Mouse (Mus musculus) hindbrain, embryonic 11.5 days (tissue): Measurements from ENCODE around the gene Dnmt3b. TPM values are rescaled to one million over a fixed set of nuclear protein-coding genes. Genes with fewer than 3 reads are reported as not detected.
"Not testable (repeated sequence)": the region's sequence is repeated elsewhere in the genome, so short reads cannot be mapped to it uniquely, and the experiment has no call there.

Source experiments
- ATAC-seq: fragments of 200-750 bp; cut with Nextera tagmentation; 2 replicates; pipeline ENCODE4 v1.8.0; 2017; ENCODE audit warnings: mild to moderate bottlenecking, moderate TSS enrichment, moderate library complexity; ENCODE audit not compliant: low FRiP score
- DNase-seq: peaks from one replicate; pipeline ENCODE4 v3.0.0-alpha.2; 2015; ENCODE audit warnings: low spot score
- H3K27ac ChIP-seq: fragments of 300-500 bp; sonication (generic); 2 replicates; pipeline ENCODE4 v1.5.1; 2014; ENCODE audit warnings: mild to moderate bottlenecking, low read depth, low read length
- H3K27me3 ChIP-seq: fragments of 300-500 bp; sonication (generic); 2 replicates; pipeline ENCODE4 v1.6.1; 2014; ENCODE audit warnings: mild to moderate bottlenecking, low read length, moderate library complexity, mixed read lengths; ENCODE audit not compliant: control insufficient read depth, insufficient read depth
- H3K36me3 ChIP-seq: fragments of 300-500 bp; sonication (generic); 2 replicates; pipeline ENCODE4 v1.6.1; 2014; ENCODE audit warnings: mild to moderate bottlenecking, low read length, moderate library complexity, mixed read lengths; ENCODE audit not compliant: control insufficient read depth, insufficient read depth
- H3K4me1 ChIP-seq: fragments of 300-500 bp; sonication (generic); replicated peaks from 2 replicates; pipeline ENCODE4 v1.6.1; 2014; ENCODE audit warnings: low read length, mixed read lengths; ENCODE audit not compliant: control insufficient read depth, insufficient read depth
- H3K4me2 ChIP-seq: fragments of 300-500 bp; sonication (generic); replicated peaks from 2 replicates; pipeline ENCODE4 v1.6.1; 2014; ENCODE audit warnings: mild to moderate bottlenecking, low read depth, low read length
- H3K4me3 ChIP-seq: fragments of 300-500 bp; sonication (generic); 2 replicates; pipeline ENCODE4 v1.5.1; 2014; ENCODE audit warnings: low read depth, low read length
- H3K9ac ChIP-seq: fragments of 300-500 bp; sonication (generic); 2 replicates; pipeline ENCODE4 v1.6.1; 2014; ENCODE audit warnings: low read depth, low read length
- H3K9me3 ChIP-seq: fragments of 300-500 bp; sonication (generic); 2 replicates; pipeline ENCODE4 v1.6.1; 2016; ENCODE audit warnings: low read length; ENCODE audit not compliant: control insufficient read depth
- WGBS: fragments of 180-500 bp; shearing (Covaris S2); extraction: QIAGEN DNeasy Blood & Tissue Kit; methylation state at CpG from one replicate; pipeline ENCODE4 v1.1.7; 2014; 5-methylcytosine and 5-hydroxymethylcytosine counted together
- polyA plus RNA-seq: library from polyadenylated mRNA; unstranded; fragments of >200 nt; fragmentation: Nextera tagmentation; extraction: Ambion mirVana; gene quantifications from 2 replicates; pipeline ENCODE4 v1.2.1, GENCODE M21; 2014

Gene Dnmt3b
- polyA plus RNA-seq, 1 experiment from 2014 or later: 10.3 TPM

DNA sequence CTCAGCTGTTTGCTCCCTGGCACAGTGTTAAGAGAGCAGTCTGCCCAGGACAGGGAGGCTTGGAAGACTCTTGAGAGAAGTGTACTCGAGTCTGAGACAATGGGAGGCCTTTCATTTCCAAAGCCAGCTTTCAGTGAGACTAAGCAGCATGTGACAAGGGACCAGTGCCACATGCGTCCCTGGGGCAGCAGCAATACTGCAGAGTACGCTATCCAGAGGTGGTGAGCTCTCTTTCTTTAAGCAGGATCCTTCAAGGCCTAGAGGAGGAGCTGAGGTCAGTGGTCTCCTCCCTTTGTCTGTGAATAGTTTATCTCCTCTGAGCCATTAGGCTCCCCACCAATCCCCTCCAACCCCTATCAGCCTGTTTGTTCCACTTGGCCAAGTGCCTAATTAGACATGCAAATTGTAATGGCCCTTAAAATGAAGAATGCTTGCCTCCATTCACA is 63.4 kb downstream of the Dnmt3b start:
- DNase-seq (peak; percentile 21), ATAC-seq (peak; percentile 80)
- no peaks in the 10 kb centered on the region for H3K36me3 ChIP-seq

DNA sequence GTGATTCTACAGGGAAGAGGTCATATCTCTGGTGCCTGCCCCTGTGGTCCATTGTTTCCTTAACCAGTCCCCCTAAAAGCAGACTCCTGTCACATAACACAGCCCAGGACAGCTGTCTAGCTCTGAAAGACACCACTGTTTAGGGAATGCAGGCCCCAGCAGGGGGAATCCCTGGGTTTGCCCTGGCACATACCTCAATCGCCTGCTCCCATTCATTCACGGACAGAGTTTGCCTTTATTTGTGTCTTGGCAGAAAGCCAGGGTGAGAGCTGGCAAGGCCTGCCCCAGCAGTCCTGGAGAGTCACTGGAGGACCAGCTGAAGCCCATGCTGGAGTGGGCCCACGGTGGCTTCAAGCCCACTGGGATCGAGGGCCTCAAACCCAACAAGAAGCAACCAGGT is 64.0 kb downstream of the Dnmt3b start:
- Histone ChIP-seq H3K4me2 (no peak overlapping the region), H3K27ac (peak overlapping the region; percentile 73), H3K9ac (no peak overlapping the region), H3K4me1 (no peaks in the 10 kb centered on the region), H3K36me3 (no peaks in the 10 kb centered on the region), H3K27me3 (no peaks in the 10 kb centered on the region), H3K4me3 (no peak overlapping the region), H3K9me3 (no peaks in the 10 kb centered on the region)
- DNase-seq (peak; percentile 42), ATAC-seq (peak; percentile 84)
- WGBS: 31% methylated on average over 4 of the region's 4 CpGs

More for the DNA sequence above, 63.4 kb downstream of the Dnmt3b start:
- H3K9ac ChIP-seq: no peak overlapping the region
- no peaks in the 10 kb centered on the region for H3K9me3 ChIP-seq
- no peak overlapping the region for H3K4me3 ChIP-seq
- WGBS: 23% methylated on average over 3 of the region's 3 CpGs
- no peaks in the 10 kb centered on the region for H3K4me1 ChIP-seq
- no peaks in the 10 kb centered on the region for H3K27me3 ChIP-seq
- peak overlapping the region; percentile 73 for H3K27ac ChIP-seq
- no peak overlapping the region for H3K4me2 ChIP-seq

DNA sequence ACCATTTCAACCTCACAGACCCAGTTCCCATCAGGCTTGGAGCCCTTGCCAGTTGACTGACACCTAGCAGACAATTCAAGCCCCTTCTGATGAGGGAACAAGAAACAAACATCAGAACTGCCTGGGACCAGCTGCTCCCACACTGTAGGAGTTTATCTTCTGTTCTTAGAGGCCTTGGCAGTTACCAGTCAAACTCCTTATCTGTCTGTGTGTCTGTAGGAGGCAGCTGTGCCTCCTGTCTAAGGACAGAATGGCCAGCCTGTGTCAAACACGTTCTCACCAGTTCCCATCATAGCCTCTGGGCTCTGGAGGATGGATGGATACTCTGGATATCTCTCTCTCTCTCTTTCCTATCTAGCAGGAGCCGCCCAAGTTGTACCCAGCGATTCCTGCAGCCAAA is 68.6 kb downstream of the Dnmt3b start:
- not testable (repeated sequence) for DNase-seq, H3K4me2 ChIP-seq, ATAC-seq, H3K27me3 ChIP-seq, H3K4me3 ChIP-seq, H3K36me3 ChIP-seq, H3K9ac ChIP-seq, H3K9me3 ChIP-seq, H3K4me1 ChIP-seq, H3K27ac ChIP-seq
- 75% methylated on average over 3 of the region's 3 CpGs for WGBS

DNA sequence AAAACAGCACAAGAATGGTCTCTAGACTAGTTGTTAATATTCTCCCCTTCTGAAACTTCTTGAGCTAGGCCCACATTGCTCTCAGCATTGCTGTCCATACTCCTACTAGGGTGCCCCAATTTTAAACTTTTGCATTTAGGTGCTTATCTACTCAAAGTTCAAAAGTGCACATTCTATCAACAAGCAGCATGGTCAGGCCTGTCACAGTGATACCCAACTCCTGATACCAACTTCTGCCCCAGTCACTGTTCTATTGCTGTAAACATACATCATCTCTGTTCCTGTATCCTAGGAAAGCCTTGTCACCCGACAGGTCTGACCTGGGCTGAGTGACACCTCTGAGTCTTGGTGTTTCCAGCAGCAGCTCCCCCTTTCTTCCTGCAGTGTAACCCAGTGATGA is 73.8 kb downstream of the Dnmt3b start:
- 86% methylated on average over 1 of the region's 1 CpGs for WGBS
- ATAC-seq (no peak), DNase-seq (no peak)
- Histone ChIP-seq H3K4me3 (no peak overlapping the region), H3K9me3 (no peaks in the 10 kb centered on the region), H3K27ac (no peak overlapping the region), H3K9ac (no peak overlapping the region), H3K4me2 (no peak overlapping the region), H3K27me3 (no peaks in the 10 kb centered on the region), H3K4me1 (no peaks in the 10 kb centered on the region), H3K36me3 (no peaks in the 10 kb centered on the region)

DNA sequence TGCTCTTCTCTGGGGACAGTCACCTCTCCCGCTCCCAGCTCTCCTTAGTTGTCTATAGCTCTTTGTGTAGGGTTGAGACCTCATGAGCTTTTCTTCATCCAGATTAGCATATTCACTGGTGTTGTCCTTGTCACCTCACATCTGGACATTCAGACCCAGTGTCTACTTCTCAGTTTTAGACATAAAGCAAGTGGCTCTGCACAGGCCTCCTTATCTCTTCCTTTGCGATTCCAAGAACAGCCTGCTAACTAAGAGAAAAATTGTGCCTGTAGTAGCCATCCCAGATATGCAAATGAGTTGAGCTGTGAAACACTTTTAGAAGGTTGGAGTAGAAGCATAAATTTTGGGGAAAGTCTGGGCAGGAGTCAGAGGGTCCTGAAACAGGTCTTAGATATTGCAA is 75.2 kb downstream of the Dnmt3b start:
- no peak overlapping the region for H3K4me3 ChIP-seq
- no peaks in the 10 kb centered on the region for H3K36me3 ChIP-seq
- H3K4me1 ChIP-seq: no peaks in the 10 kb centered on the region
- 87% methylated on average over 2 of the region's 2 CpGs for WGBS
- no peaks in the 10 kb centered on the region for H3K27me3 ChIP-seq
- ATAC-seq (no peak), DNase-seq (no peak)
- no peak overlapping the region for H3K27ac ChIP-seq
- H3K9me3 ChIP-seq: no peaks in the 10 kb centered on the region
- H3K9ac ChIP-seq: no peak overlapping the region
- H3K4me2 ChIP-seq: no peak overlapping the region

DNA sequence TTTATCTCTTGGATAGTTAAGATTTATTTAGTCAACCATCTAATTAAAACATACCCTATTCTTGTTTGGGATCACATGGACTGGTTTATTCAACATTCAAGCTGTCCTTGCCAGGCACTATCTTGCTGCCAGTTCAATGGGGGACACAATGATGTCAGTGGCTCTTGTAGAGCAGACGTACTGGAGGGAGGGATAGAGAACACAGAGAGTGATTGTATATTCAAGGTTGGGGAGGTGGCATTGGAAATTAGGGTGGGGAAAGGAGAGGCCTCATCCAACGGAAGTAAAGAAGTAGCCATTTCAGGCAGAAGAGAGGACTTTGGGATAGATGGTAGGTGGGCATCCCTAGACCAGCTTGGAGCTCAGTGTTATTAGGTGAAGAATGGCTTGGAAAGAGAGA is 75.6 kb downstream of the Dnmt3b start:
- 88% methylated on average over 2 of the region's 2 CpGs for WGBS
- ATAC-seq: no peak
- no peaks in the 10 kb centered on the region for H3K27me3 ChIP-seq
- no peak for DNase-seq
- H3K27ac ChIP-seq: no peak overlapping the region
- no peak overlapping the region for H3K4me2 ChIP-seq
- no peak overlapping the region for H3K4me3 ChIP-seq
- no peaks in the 10 kb centered on the region for H3K36me3 ChIP-seq
- no peaks in the 10 kb centered on the region for H3K4me1 ChIP-seq
- H3K9me3 ChIP-seq: no peaks in the 10 kb centered on the region
- no peak overlapping the region for H3K9ac ChIP-seq

DNA sequence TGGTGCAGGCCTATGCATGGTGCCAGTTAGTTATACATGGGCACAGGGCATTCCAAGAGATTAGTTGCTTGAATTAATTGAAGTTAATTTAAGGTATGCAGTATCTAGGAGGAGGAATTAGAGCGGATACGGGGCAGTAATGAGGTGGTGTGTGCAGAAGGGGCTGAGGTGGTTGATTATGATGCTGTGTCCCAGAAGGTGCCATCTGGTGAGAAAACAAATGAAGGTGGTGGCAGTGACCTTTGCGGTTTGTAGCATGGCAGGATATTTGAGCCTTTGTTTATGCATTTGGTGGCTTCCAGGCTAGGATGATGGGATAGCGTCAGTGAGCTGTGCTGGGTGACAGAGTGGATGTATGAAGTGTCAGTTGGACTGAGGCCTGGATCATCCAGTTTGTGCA is 76.0 kb downstream of the Dnmt3b start:
- no peaks in the 10 kb centered on the region for H3K9me3 ChIP-seq
- H3K36me3 ChIP-seq: no peaks in the 10 kb centered on the region
- no peak overlapping the region for H3K4me3 ChIP-seq
- no peak overlapping the region for H3K27ac ChIP-seq
- H3K4me1 ChIP-seq: no peaks in the 10 kb centered on the region
- H3K27me3 ChIP-seq: no peaks in the 10 kb centered on the region
- H3K9ac ChIP-seq: no peak overlapping the region
- H3K4me2 ChIP-seq: no peak overlapping the region
- no peak for ATAC-seq
- no peak for DNase-seq
- WGBS: 88% methylated on average over 4 of the region's 4 CpGs

DNA sequence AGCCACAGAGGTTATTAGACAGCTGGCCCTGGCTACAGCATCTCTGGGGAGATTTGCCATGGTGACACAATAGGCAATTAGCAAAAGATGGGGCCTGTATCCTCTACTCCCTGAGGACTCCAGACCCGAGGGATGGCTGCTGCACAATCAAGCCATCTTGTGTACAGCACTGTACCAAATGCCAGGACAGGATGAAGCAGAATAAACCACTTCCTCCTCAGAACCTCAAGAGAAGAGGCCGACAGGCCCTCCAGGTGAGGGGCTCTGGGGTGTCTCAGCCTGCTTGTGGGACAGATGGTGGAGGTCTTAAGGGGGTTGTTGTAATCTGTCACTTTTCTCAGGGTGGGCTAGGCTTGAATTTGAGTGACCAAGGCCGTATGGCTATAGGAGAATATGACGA is 84.8 kb downstream of the Dnmt3b start:
- no peak for ATAC-seq
- Histone ChIP-seq H3K4me1 (no peaks in the 10 kb centered on the region), H3K4me2 (no peak overlapping the region), H3K4me3 (no peak overlapping the region), H3K9me3 (no peaks in the 10 kb centered on the region), H3K36me3 (no peaks in the 10 kb centered on the region), H3K9ac (no peak overlapping the region), H3K27ac (no peak overlapping the region), H3K27me3 (no peaks in the 10 kb centered on the region)
- 82% methylated on average over 4 of the region's 4 CpGs for WGBS
- DNase-seq: no peak
